In the genomic region with DNA sequence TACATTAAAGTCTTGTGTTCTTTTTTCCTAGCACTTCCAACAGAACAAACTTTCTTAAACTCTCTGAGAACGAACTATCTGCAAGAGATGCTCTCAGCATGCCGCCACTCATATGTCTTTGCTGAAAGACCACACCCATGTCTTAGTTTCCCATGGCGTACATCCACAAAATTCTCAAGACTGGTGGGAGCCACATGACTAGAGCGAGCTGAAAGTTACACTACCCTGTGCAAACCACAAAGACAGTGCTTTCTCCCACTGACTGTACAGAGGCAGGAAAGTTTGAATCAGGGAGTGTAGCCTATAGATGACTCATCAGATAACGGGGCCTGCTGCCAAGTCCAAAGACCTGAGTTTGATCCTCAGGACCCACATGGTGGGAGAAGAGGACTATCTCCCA, we compare ENCODE assay signal across 26 mouse cellular contexts.
DNase-seq lines count a peak whose midpoint lies in the region; ATAC-seq and TF ChIP-seq lines count a peak whose summit lies in the region.
"Had no signal": no experiment of that assay in that cellular context is flagged by ENCODE, and none has a peak within 500 bp of the region (broad histone marks: within the 10 kb centered on the region; RNA-seq: fewer than 3 reads in every experiment).

No protein-coding gene starts in this region.

- no peaks in the 10 kb centered on the region for H3K9me3 ChIP-seq in embryonic facial prominence, embryonic 14.5 days (ENCODE audit: control insufficient read depth, low read length)
- no peaks in the 10 kb centered on the region for H3K9me3 ChIP-seq in embryonic facial prominence, embryonic 10.5 days
- H3K9me3 ChIP-seq in forebrain, embryonic 11.5 days (ENCODE audit: control insufficient read depth, low read length) = no peaks in the 10 kb centered on the region
- H3K9me3 ChIP-seq: embryonic facial prominence, embryonic 12.5 days; forebrain, embryonic 10.5 days; forebrain, embryonic 15.5 days; heart, embryonic 10.5 days had no signal

- WGBS in embryonic facial prominence, embryonic 14.5 days = 80% methylated on average over 5 of the region's 5 CpGs
- 92% methylated on average over 5 of the region's 5 CpGs for WGBS in embryonic facial prominence, embryonic 10.5 days
- 91% methylated on average over 5 of the region's 5 CpGs for whole genome bisulfite sequencing in forebrain, embryonic 11.5 days
- WGBS in kidney, adult 2 months = 94% methylated on average over 5 of the region's 5 CpGs

- H3K36me3 ChIP-seq in embryonic facial prominence, embryonic 14.5 days (ENCODE audit: control insufficient read depth, insufficient read depth, low read length) = no peaks in the 10 kb centered on the region
- H3K36me3 ChIP-seq in embryonic facial prominence, embryonic 10.5 days (replicated peaks) = no peaks in the 10 kb centered on the region
- H3K36me3 ChIP-seq in forebrain, embryonic 11.5 days (ENCODE audit: control insufficient read depth, insufficient read depth, low read length) = no peaks in the 10 kb centered on the region
- H3K36me3 ChIP-seq in kidney, adult 2 months (ENCODE audit: control insufficient read depth, insufficient read depth, low read length) = no peaks in the 10 kb centered on the region
- H3K36me3 ChIP-seq: embryonic facial prominence, embryonic 12.5 days; forebrain, embryonic 10.5 days; forebrain, embryonic 15.5 days; G1E; heart, embryonic 10.5 days had no signal

- TF ChIP-seq CTCF in kidney, adult 2 months (conservative IDR thresholded peaks at IDR 0.05; ENCODE audit: insufficient read depth, insufficient read length, low read depth, low read length) = no peak

- H3K4me3 ChIP-seq in embryonic facial prominence, embryonic 14.5 days (ENCODE audit: low read depth, low read length) = no peak overlapping the region
- H3K4me3 ChIP-seq in embryonic facial prominence, embryonic 10.5 days = no peak overlapping the region
- no peak overlapping the region for H3K4me3 ChIP-seq in forebrain, embryonic 11.5 days (ENCODE audit: low read depth, low read length)
- H3K4me3 ChIP-seq in kidney, adult 2 months (ENCODE audit: insufficient read depth, low read depth, low read length) = no peak overlapping the region
- H3K4me3 ChIP-seq: embryonic facial prominence, embryonic 12.5 days; erythroblast, embryonic 14.5 days; forebrain, embryonic 10.5 days; forebrain, embryonic 15.5 days; heart, embryonic 10.5 days had no signal

- no peaks in the 10 kb centered on the region for H3K4me1 ChIP-seq in embryonic facial prominence, embryonic 14.5 days (ENCODE audit: control insufficient read depth, insufficient read depth, low read length)
- H3K4me1 ChIP-seq in embryonic facial prominence, embryonic 10.5 days = no peaks in the 10 kb centered on the region
- H3K4me1 ChIP-seq in forebrain, embryonic 11.5 days (replicated peaks; ENCODE audit: control insufficient read depth, insufficient read depth, low read length) = no peaks in the 10 kb centered on the region
- H3K4me1 ChIP-seq in kidney, adult 2 months (ENCODE audit: control insufficient read depth, insufficient read depth, low read length) = no peaks in the 10 kb centered on the region
- H3K4me1 ChIP-seq: embryonic facial prominence, embryonic 12.5 days; forebrain, embryonic 10.5 days; forebrain, embryonic 15.5 days had no signal

- no peak overlapping the region for H3K4me2 ChIP-seq in embryonic facial prominence, embryonic 14.5 days (ENCODE audit: low read depth, low read length)
- H3K4me2 ChIP-seq in forebrain, embryonic 11.5 days (ENCODE audit: low read depth, low read length, severe bottlenecking) = no peak overlapping the region
- H3K4me2 ChIP-seq: embryonic facial prominence, embryonic 12.5 days; forebrain, embryonic 15.5 days; hindbrain, embryonic 14.5 days had no signal

- no peak for ATAC-seq in embryonic facial prominence, embryonic 14.5 days (ENCODE audit: low read depth)
- no peak for ATAC-seq in forebrain, embryonic 11.5 days (replicated peaks; ENCODE audit: low FRiP score)
- ATAC-seq: activated CD4-positive, CD25-positive, alpha-beta regulatory T cell, adult 4 months; CD4-positive, CD25-positive, alpha-beta regulatory T cell, adult 4 months; forebrain, embryonic 15.5 days; Patski had no signal

- H3K9ac ChIP-seq in embryonic facial prominence, embryonic 14.5 days (ENCODE audit: low read depth, low read length) = no peak overlapping the region
- no peak overlapping the region for H3K9ac ChIP-seq in forebrain, embryonic 11.5 days (ENCODE audit: low read length)
- H3K9ac ChIP-seq: embryonic facial prominence, embryonic 12.5 days; forebrain, embryonic 15.5 days; hindbrain, embryonic 14.5 days had no signal

- no peaks in the 10 kb centered on the region for H3K27me3 ChIP-seq in embryonic facial prominence, embryonic 14.5 days (replicated peaks; ENCODE audit: control insufficient read depth, insufficient read depth, low read length)
- no peaks in the 10 kb centered on the region for H3K27me3 ChIP-seq in embryonic facial prominence, embryonic 10.5 days (replicated peaks; ENCODE audit: low read depth, poor library complexity, severe bottlenecking)
- H3K27me3 ChIP-seq in forebrain, embryonic 11.5 days (ENCODE audit: control insufficient read depth, insufficient read depth, low read length) = no peaks in the 10 kb centered on the region
- H3K27me3 ChIP-seq in kidney, adult 2 months (replicated peaks; ENCODE audit: control insufficient read depth, insufficient read depth, low read length) = no peaks in the 10 kb centered on the region
- H3K27me3 ChIP-seq: embryonic facial prominence, embryonic 12.5 days; forebrain, embryonic 15.5 days; Patski had no signal

- DNase-seq in embryonic facial prominence, embryonic 14.5 days (ENCODE audit: low spot score) = peak; percentile 33
- DNase-seq in embryonic facial prominence, embryonic 10.5 days (ENCODE audit: low spot score) = no peak
- peak; percentile 1 for DNase-seq in 416B (ENCODE audit: low read depth)
- peak; percentile 26 for DNase-seq in adipocyte (ENCODE audit: low spot score)
- no peak for DNase-seq in lung, postnatal 14 days
- no peak for DNase-seq in forebrain, embryonic 11.5 days (ENCODE audit: low spot score)
- no peak for DNase-seq in kidney, adult 2 months
- DNase-seq: adrenal gland, adult 2 months; cerebellum, adult 11 months; cerebellum, adult 8-10 months; cerebellum, postnatal 14 days; embryo, embryonic 11 days; gastrocnemius, postnatal 36 days; heart, adult 18-20 months; heart, postnatal 10 days; kidney, adult 18-20 months had no signal

- TF ChIP-seq POLR2A in kidney, adult 2 months (IDR thresholded peaks at IDR 0.05; ENCODE audit: low read depth, low read length) = no peak

- H3K27ac ChIP-seq in embryonic facial prominence, embryonic 14.5 days (replicated peaks; ENCODE audit: low read depth, low read length) = no peak overlapping the region
- no peak overlapping the region for H3K27ac ChIP-seq in embryonic facial prominence, embryonic 10.5 days (replicated peaks)
- no peak overlapping the region for H3K27ac ChIP-seq in forebrain, embryonic 11.5 days (ENCODE audit: low read depth, low read length)
- H3K27ac ChIP-seq in kidney, adult 2 months (ENCODE audit: insufficient read depth, low read depth, low read length) = no peak overlapping the region
- H3K27ac ChIP-seq: embryonic facial prominence, embryonic 12.5 days; forebrain, embryonic 10.5 days; forebrain, embryonic 15.5 days; heart, embryonic 10.5 days; hindbrain, embryonic 14.5 days had no signal

Comparison
In these comparisons a context has a peak if more than half of its experiments do, and no peak if none do; other contexts are left out.
1. DNase-seq: peak in embryonic facial prominence, embryonic 14.5 days (single experiment), 416B (single experiment) and adipocyte (single experiment); none in embryonic facial prominence, embryonic 10.5 days (single experiment), lung, postnatal 14 days (single experiment), forebrain, embryonic 11.5 days (single experiment) and kidney, adult 2 months (single experiment).